Mouse (Mus musculus) lung, embryonic 14.5 days (tissue): ENCODE measurements at regions not wholly inside any gene's neighbourhood (a gene's known extent, or its start where the extent isn't known, plus 50 kb on each side); places are given as distances from the start of the nearest gene placed in this dataset.

Experiments used
- ATAC-seq: fragments of 200-750 bp; cut with Nextera tagmentation; 2 replicates; pipeline ENCODE4 v1.8.0; 2017; ENCODE audit warnings: mild to moderate bottlenecking, moderate TSS enrichment, moderate library complexity; ENCODE audit not compliant: insufficient read depth
- DNase-seq: peaks from one replicate; pipeline ENCODE4 v3.0.0-alpha.2; 2015
- H3K27ac ChIP-seq: fragments of 300-500 bp; sonication (generic); 2 replicates; pipeline ENCODE4 v1.5.1; 2014; ENCODE audit warnings: low read depth, mild to moderate bottlenecking, moderate library complexity
- H3K27me3 ChIP-seq: fragments of 300-500 bp; sonication (generic); 2 replicates; pipeline ENCODE4 v1.6.1; 2014; ENCODE audit warnings: low read length, control low read depth; ENCODE audit not compliant: insufficient read depth
- H3K36me3 ChIP-seq: fragments of 300-500 bp; sonication (generic); 2 replicates; pipeline ENCODE4 v1.6.1; 2014; ENCODE audit warnings: control low read depth; ENCODE audit not compliant: insufficient read depth
- H3K4me1 ChIP-seq: fragments of 300-500 bp; sonication (generic); 2 replicates; pipeline ENCODE4 v1.6.1; 2014; ENCODE audit warnings: antibody characterized with exemption, control low read depth; ENCODE audit not compliant: insufficient read depth
- H3K4me2 ChIP-seq: fragments of 300-500 bp; sonication (generic); 2 replicates; pipeline ENCODE4 v1.6.1; 2014; ENCODE audit warnings: mild to moderate bottlenecking
- H3K4me3 ChIP-seq: fragments of 300-500 bp; sonication (generic); 2 replicates; pipeline ENCODE4 v1.5.1; 2014; ENCODE audit warnings: low read depth, low read length
- H3K9ac ChIP-seq: fragments of 300-500 bp; sonication (generic); 2 replicates; pipeline ENCODE4 v1.6.1; 2014
- H3K9me3 ChIP-seq: fragments of 300-500 bp; sonication (generic); 2 replicates; pipeline ENCODE4 v1.6.1; 2016; ENCODE audit warnings: low read depth, low read length, control low read depth
- CTCF ChIP-seq: IDR thresholded peaks from 2 replicates; pipeline ENCODE4 v1.5.1; 2016; ENCODE audit warnings: antibody characterized with exemption, low read depth
- WGBS: fragments of 180-500 bp; shearing (Covaris S2); extraction: QIAGEN DNeasy Blood & Tissue Kit; methylation state at CpG from one replicate; pipeline ENCODE4 v1.1.7; 2014; 5-methylcytosine and 5-hydroxymethylcytosine counted together

GRCm38 (mm10) chr1:4570730-4571129 is 237.0 kb upstream of the Gm37988 start:
- H3K27me3 ChIP-seq, result no peaks in the 10 kb centered on the region
- TF ChIP-seq CTCF, result no peak
- H3K27ac ChIP-seq, result no peak overlapping the region
- ATAC-seq, result no peak
- no peaks in the 10 kb centered on the region for H3K4me1 ChIP-seq
- DNase-seq, result no peak
- no peaks in the 10 kb centered on the region for H3K9me3 ChIP-seq
- WGBS, result 83% methylated on average over 4 of the region's 4 CpGs
- no peak overlapping the region for H3K9ac ChIP-seq
- no peak overlapping the region for H3K4me3 ChIP-seq
- H3K36me3 ChIP-seq, result no peaks in the 10 kb centered on the region
- no peak overlapping the region; the same call in 1 of the 2 replicates for H3K4me2 ChIP-seq

DNA sequence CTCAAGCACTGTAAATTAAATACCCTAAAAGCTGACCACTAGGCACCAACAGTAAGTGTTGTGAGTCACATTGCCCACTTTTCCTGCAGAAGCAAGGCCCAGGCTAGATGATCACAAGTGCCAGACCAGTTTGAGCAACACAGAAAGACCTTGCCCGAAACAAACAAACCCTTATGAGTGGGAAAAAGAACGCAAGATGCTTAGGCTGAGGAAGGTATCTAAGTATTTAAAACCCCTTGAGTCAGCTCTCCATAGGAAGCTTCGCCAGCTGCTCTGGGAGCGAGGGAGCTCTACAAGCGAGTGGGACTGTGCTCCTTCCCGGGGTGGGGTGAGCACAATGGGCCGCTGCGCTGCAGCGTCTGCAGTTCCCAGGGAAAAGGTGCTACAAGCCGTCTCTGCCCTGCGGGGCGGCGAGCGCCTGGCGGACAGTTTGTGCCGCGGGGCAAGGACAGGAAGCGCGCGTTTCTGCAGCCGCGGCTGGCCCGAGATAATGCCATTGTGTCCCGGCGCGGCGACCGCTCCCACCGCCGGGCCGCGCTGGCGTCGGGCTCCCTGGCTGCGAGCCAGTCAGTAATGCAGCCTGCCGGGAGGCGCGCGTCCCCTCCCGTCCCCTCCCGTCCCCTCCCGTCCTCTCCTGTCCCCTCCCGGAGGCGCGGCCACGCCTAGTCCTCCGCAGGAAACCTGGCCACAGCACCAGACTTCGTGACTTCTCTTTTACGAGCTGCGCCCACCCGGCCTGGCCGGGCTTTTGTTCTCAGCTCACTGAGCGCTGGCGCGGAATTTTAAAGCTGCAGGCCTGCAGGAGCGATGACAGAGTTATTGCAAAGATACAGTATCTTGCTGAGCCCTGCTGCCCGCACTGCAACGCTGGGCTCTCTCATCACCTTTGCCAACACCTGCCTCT is 236.1 kb upstream of the Gm37988 start:
- Histone ChIP-seq H3K36me3 (no peaks in the 10 kb centered on the region), H3K4me2 (peak overlapping the region; percentile 78), H3K9me3 (no peaks in the 10 kb centered on the region), H3K27me3 (no peaks in the 10 kb centered on the region), H3K27ac (peak overlapping the region; percentile 89), H3K9ac (peak overlapping the region; percentile 75), H3K4me3 (peak overlapping the region; percentile 51), H3K4me1 (no peaks in the 10 kb centered on the region)
- TF ChIP-seq CTCF, result peak; percentile 24; the same call in 1 of the 2 replicates
- peak; percentile 97 for ATAC-seq
- under 1% methylated on average over 58 of the region's 58 CpGs for WGBS
- DNase-seq, result peak; percentile 86

- ATAC-seq (no peak), DNase-seq (no peak)
- H3K27me3 ChIP-seq, result no peaks in the 10 kb centered on the region
- peak overlapping the region; percentile 78 for H3K4me2 ChIP-seq
- no peaks in the 10 kb centered on the region for H3K36me3 ChIP-seq
- H3K9me3 ChIP-seq, result no peaks in the 10 kb centered on the region
- H3K4me3 ChIP-seq, result no peak overlapping the region
- no peak for TF ChIP-seq CTCF
- peak overlapping the region; percentile 75; the same call in 1 of the 2 replicates for H3K9ac ChIP-seq
- 44% methylated on average over 3 of the region's 3 CpGs for WGBS
- no peaks in the 10 kb centered on the region for H3K4me1 ChIP-seq
- H3K27ac ChIP-seq, result peak overlapping the region; percentile 89; the same call in 1 of the 2 replicates
Measured at GRCm38 (mm10) chr1:4572311-4572710, 235.4 kb upstream of the Gm37988 start.

- no peak overlapping the region for H3K27ac ChIP-seq
- TF ChIP-seq CTCF, result no peak
- 53% methylated on average over 1 of the region's 1 CpGs for WGBS
- peak; percentile 13 for DNase-seq
- no peaks in the 10 kb centered on the region for H3K27me3 ChIP-seq
- no peak for ATAC-seq
- no peaks in the 10 kb centered on the region for H3K36me3 ChIP-seq
- H3K4me3 ChIP-seq, result no peak overlapping the region
- H3K4me2 ChIP-seq, result no peak overlapping the region
- H3K4me1 ChIP-seq, result no peaks in the 10 kb centered on the region
- H3K9me3 ChIP-seq, result no peaks in the 10 kb centered on the region
- no peak overlapping the region for H3K9ac ChIP-seq
Measured at GRCm38 (mm10) chr1:4574101-4574500, 233.6 kb upstream of the Gm37988 start.

GRCm38 (mm10) chr1:4576957-4577356 is 230.7 kb upstream of the Gm37988 start:
- 41% methylated on average over 1 of the region's 1 CpGs for WGBS

DNA sequence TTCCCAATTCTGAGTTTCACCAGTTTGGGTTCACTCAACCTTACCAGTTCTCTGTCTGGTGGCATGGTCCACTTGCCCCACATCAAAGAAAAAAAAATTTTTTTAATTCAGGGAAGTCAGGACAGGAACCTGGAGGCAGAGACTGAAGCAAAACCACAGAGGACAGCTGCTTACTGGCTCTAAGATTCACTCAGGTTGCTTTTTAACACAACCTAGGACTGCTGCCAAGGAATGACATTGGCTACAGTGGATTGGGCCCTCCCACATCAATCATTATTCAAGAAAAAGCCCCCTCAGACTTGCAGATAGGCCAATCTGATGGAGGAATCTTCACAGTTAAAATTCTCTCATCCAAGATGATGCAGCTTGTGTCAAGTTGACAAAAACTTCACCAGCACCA is 225.2 kb upstream of the Gm37988 start:
- no peak overlapping the region for H3K9ac ChIP-seq
- no peaks in the 10 kb centered on the region for H3K4me1 ChIP-seq
- no peak for ATAC-seq
- H3K27me3 ChIP-seq, result no peaks in the 10 kb centered on the region
- H3K9me3 ChIP-seq, result no peaks in the 10 kb centered on the region
- no peak for DNase-seq
- H3K36me3 ChIP-seq, result no peaks in the 10 kb centered on the region
- no peak overlapping the region for H3K4me3 ChIP-seq
- TF ChIP-seq CTCF, result no peak
- no peak overlapping the region for H3K4me2 ChIP-seq
- H3K27ac ChIP-seq, result no peak overlapping the region

More at GRCm38 (mm10) chr1:4576957-4577356, 230.7 kb upstream of the Gm37988 start:
- Histone ChIP-seq H3K4me2 (no peak overlapping the region), H3K9me3 (no peaks in the 10 kb centered on the region), H3K9ac (no peak overlapping the region), H3K4me1 (no peaks in the 10 kb centered on the region), H3K27ac (no peak overlapping the region), H3K27me3 (no peaks in the 10 kb centered on the region), H3K36me3 (no peaks in the 10 kb centered on the region), H3K4me3 (no peak overlapping the region)
- ATAC-seq (no peak), DNase-seq (no peak)
- TF ChIP-seq CTCF, result no peak

- H3K4me2 ChIP-seq, result no peak overlapping the region
- H3K9ac ChIP-seq, result no peak overlapping the region
- no peaks in the 10 kb centered on the region for H3K4me1 ChIP-seq
- 61% methylated on average over 3 of the region's 3 CpGs for WGBS
- H3K4me3 ChIP-seq, result no peak overlapping the region
- ATAC-seq (no peak), DNase-seq (no peak)
- H3K9me3 ChIP-seq, result no peaks in the 10 kb centered on the region
- H3K27ac ChIP-seq, result no peak overlapping the region
- no peak for TF ChIP-seq CTCF
- no peaks in the 10 kb centered on the region for H3K36me3 ChIP-seq
- H3K27me3 ChIP-seq, result no peaks in the 10 kb centered on the region
Measured at GRCm38 (mm10) chr1:4597856-4598255, 209.8 kb upstream of the Gm37988 start.
